Mouse (Mus musculus) common myeloid progenitor, adult 5-6 weeks (primary cell): ENCODE data around the gene Akap3. TPM values are rescaled to one million over a fixed set of nuclear protein-coding genes. Genes with fewer than 3 reads are reported as not detected.
A peak's percentile ranks its signal among the peaks of the same experiment; 100 is the strongest.

Experiments
- ATAC-seq: replicated peaks from 2 replicates; pipeline ENCODE4 v1.8.0; 2016; ENCODE audit warnings: low read depth, mild to moderate bottlenecking, moderate TSS enrichment, inconsistent platforms; ENCODE audit not compliant: poor library complexity, severe bottlenecking
- total RNA-seq: library from RNA; stranded (forward); fragments of 200-1000, 187-1606 nt; gene quantifications from 2 replicates; pipeline ENCODE4 v1.2.3, GENCODE M21; 2017

The Akap3 gene
- not detected in 2 replicates for total RNA-seq

- ATAC-seq: no peak
These were observed at the start of gene Akap3 for GRCm38 (mm10) chr6:126852881-126853280. Akap3 (plus strand) TSS chr6:126853098.

- no peak for ATAC-seq
These were observed 46.1 kb upstream of the Akap3 start for GRCm38 (mm10) chr6:126806783-126807182.

- ATAC-seq: no peak
These were observed 44.8 kb upstream of the Akap3 start for GRCm38 (mm10) chr6:126808134-126808533.

- no peak for ATAC-seq
These were observed 44.3 kb upstream of the Akap3 start for GRCm38 (mm10) chr6:126808561-126808960.

- no peak for ATAC-seq
These were observed 41.4 kb upstream of the Akap3 start for GRCm38 (mm10) chr6:126811481-126811880.

- ATAC-seq: no peak
These were observed 37.6 kb upstream of the Akap3 start for GRCm38 (mm10) chr6:126815206-126815750.

- ATAC-seq: no peak
These were observed 36.6 kb upstream of the Akap3 start for GRCm38 (mm10) chr6:126816338-126816737.

GRCm38 (mm10) chr6:126823087-126823486, 29.8 kb upstream of the Akap3 start:
- ATAC-seq: no peak

GRCm38 (mm10) chr6:126836628-126837027, 16.3 kb upstream of the Akap3 start:
- ATAC-seq: no peak

- ATAC-seq: peak; percentile 99
These were observed 3.9 kb upstream of the Akap3 start, which contains the start of gene Ndufa9 for GRCm38 (mm10) chr6:126848712-126849704. Ndufa9 (minus strand) TSS chr6:126849136.

- peak; percentile 81 for ATAC-seq
These were observed 24.2 kb downstream of the Akap3 start for GRCm38 (mm10) chr6:126877118-126877517.

- no peak for ATAC-seq
These were observed 54.5 kb downstream of the Akap3 start for GRCm38 (mm10) chr6:126907378-126907777.

- no peak for ATAC-seq
These were observed 55.0 kb downstream of the Akap3 start for GRCm38 (mm10) chr6:126907876-126908275.

- ATAC-seq: peak; percentile 72
These were observed 57.8 kb downstream of the Akap3 start for GRCm38 (mm10) chr6:126910727-126911126.

- no peak for ATAC-seq
These were observed 62.0 kb downstream of the Akap3 start for GRCm38 (mm10) chr6:126914928-126915327.

GRCm38 (mm10) chr6:126921111-126921881, 68.4 kb downstream of the Akap3 start, which contains the start of gene Dyrk4:
Dyrk4 (minus strand) TSS chr6:126921839.
- peak; percentile 65; the same call in 1 of the 2 replicates for ATAC-seq
